Mouse (Mus musculus) small intestine, adult 2 months (tissue): ENCODE data around the gene Ankrd33. TPM values are rescaled to one million over a fixed set of nuclear protein-coding genes. Genes with fewer than 3 reads are reported as not detected.
A peak's percentile ranks its signal among the peaks of the same experiment; 100 is the strongest.

Experiments
- H3K27ac ChIP-seq: fragments of 200-500 bp; 2 replicates; pipeline ENCODE4 v1.5.1; 2012; ENCODE audit warnings: low read depth, low read length, control low read depth, inconsistent platforms; ENCODE audit not compliant: insufficient read depth
- H3K27me3 ChIP-seq: fragments of 200-500 bp; 2 replicates; pipeline ENCODE4 v1.6.1; 2012; ENCODE audit warnings: mild to moderate bottlenecking, moderate library complexity, low read length, inconsistent platforms; ENCODE audit not compliant: control insufficient read depth, insufficient read depth
- H3K36me3 ChIP-seq: fragments of 200-500 bp; 2 replicates; pipeline ENCODE4 v1.6.1; 2012; ENCODE audit warnings: mild to moderate bottlenecking, low read length, control low read depth, inconsistent platforms; ENCODE audit not compliant: control insufficient read depth, insufficient read depth
- H3K4me1 ChIP-seq: fragments of 200-500 bp; 2 replicates; pipeline ENCODE4 v1.6.1; 2012; ENCODE audit warnings: low read length, inconsistent platforms, mixed read lengths; ENCODE audit not compliant: control insufficient read depth, insufficient read depth, insufficient read length
- H3K4me3 ChIP-seq: fragments of 200-500 bp; 2 replicates; pipeline ENCODE4 v1.5.1; 2012; ENCODE audit warnings: low read depth, mild to moderate bottlenecking, control low read depth, inconsistent platforms, low read length, moderate library complexity
- CTCF ChIP-seq: fragments of 200-500 bp; IDR thresholded peaks from 2 replicates; pipeline ENCODE4 v1.5.1; 2012; ENCODE audit warnings: low read depth, mild to moderate bottlenecking, control low read depth, inconsistent platforms, low read length, moderate library complexity, mixed read lengths; ENCODE audit not compliant: insufficient replicate concordance, insufficient read length; ENCODE audit errors: extremely low read depth
- POLR2A ChIP-seq: fragments of 200-500 bp; IDR thresholded peaks from 2 replicates; pipeline ENCODE4 v1.6.1; 2012; ENCODE audit warnings: low read depth, mild to moderate bottlenecking, control low read depth, inconsistent platforms, low read length, moderate library complexity
- WGBS: fragments of 180-500 bp; shearing (Covaris S2); methylation state at CpG from one replicate; pipeline ENCODE4 v1.1.7; 2018; 5-methylcytosine and 5-hydroxymethylcytosine counted together
- polyA plus RNA-seq: library from polyadenylated mRNA; depleted of rRNA; stranded (reverse); fragments of >200 nt; gene quantifications from 2 replicates; pipeline ENCODE4 v1.2.3, GENCODE M21; 2012

Ankrd33 gene
- polyA plus RNA-seq, 1 experiment: not detected

DNA sequence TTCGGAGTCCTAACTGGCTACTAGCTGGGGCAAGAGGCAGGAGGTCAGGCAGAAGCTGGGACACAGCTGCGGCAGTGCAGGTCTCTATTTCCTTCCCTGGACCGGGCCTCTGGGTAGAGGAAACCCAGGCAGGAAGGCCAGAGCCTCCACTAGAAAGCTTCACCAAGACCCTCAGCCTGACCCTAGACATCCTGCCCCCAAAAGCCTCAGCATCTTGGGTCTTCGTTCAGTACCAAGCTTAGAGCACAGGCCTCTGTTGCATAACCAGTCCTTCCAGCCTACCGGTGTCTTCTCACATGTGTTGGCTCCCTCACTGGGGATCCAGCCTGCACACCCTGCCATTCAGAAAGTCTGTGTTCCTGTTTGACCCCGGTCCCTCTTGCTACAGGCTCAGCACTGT, 17.2 kb downstream of the Ankrd33 start:
- Histone ChIP-seq H3K27ac (peak overlapping the region; percentile 81), H3K36me3 (peaks cover 3% of the 10 kb centered on the region; the same call in 1 of the 2 replicates), H3K4me1 (peaks cover 5% of the 10 kb centered on the region), H3K4me3 (no peak overlapping the region), H3K27me3 (peaks cover 18% of the 10 kb centered on the region)
- TF ChIP-seq POLR2A (no peak), CTCF (no peak)
- WGBS: 63% methylated on average over 6 of the region's 6 CpGs

DNA sequence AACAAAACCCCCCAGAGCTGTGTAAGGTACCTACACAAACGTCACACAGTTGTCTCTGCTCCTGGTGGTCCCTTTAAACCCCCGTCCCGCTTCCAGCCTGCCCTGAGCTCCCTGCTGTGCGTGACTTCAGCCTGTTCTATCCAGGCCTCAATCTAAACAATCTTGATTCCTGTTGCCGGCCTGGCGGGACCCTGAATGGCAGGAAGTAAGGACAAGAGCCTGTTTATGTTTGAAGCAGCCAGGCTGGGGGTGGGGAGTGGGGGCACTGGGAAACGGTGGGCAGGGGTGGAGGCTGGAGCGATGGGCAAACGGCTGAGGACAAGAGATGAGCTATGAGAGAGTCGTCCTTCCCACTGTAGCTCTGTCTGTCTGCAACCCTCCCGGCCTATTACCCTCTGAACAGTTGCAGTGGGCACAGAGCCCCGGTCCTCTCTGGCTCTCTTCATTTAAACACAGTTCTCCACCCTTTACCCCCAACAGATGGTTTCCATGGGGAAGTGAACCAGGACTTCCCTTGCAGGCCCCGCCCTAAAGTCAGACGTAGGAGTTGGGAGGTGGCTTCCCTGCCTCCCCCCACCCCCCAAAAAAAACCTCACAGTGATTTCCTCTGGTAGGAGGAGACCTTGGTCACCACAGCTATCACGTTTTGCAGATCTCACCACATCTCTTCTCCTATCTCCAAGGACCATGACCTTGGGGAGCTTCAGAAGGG, 18.6 kb downstream of the Ankrd33 start:
- TF ChIP-seq POLR2A (0 out of 2 replicates have a peak, but pooled peaks have one; percentile 18), CTCF (no peak)
- H3K36me3 ChIP-seq: peaks cover 3% of the 10 kb centered on the region; the same call in 1 of the 2 replicates
- peak overlapping the region; percentile 61 for H3K4me3 ChIP-seq
- H3K27ac ChIP-seq: peak overlapping the region; percentile 81
- WGBS: 46% methylated on average over 15 of the region's 15 CpGs
- H3K4me1 ChIP-seq: peaks cover 3% of the 10 kb centered on the region
- peaks cover 10% of the 10 kb centered on the region; the same call in 1 of the 2 replicates for H3K27me3 ChIP-seq

DNA sequence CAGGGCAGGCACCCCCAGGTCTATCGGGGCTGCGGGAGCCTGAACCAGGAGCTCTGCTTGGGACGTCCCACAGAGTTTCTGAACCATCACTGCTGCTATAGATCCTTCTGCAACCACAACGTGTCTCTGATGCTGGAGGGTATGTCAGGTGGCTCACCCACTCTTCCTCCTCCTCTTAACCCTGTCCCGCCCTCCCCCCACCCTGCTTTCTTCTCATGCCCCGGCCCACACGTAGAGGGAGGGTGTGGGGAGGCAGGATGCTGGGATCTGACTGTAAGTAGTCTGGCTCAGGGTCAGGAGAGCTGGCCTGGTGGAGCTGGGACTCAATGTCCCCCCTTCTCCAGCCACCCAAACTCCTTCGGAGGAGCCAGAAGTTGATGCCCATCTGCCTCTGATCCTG, 19.9 kb downstream of the Ankrd33 start:
- H3K27me3 ChIP-seq: 0 out of 2 replicates have a peak, but pooled peaks cover 2% of the 10 kb centered on the region
- peaks cover 14% of the 10 kb centered on the region for H3K4me1 ChIP-seq
- WGBS: 53% methylated on average over 8 of the region's 8 CpGs
- peak overlapping the region; percentile 54 for H3K4me3 ChIP-seq
- no peak for TF ChIP-seq POLR2A
- TF ChIP-seq CTCF: no peak
- peak overlapping the region; percentile 57; the same call in 1 of the 2 replicates for H3K27ac ChIP-seq
- H3K36me3 ChIP-seq: peaks cover 3% of the 10 kb centered on the region; the same call in 1 of the 2 replicates

DNA sequence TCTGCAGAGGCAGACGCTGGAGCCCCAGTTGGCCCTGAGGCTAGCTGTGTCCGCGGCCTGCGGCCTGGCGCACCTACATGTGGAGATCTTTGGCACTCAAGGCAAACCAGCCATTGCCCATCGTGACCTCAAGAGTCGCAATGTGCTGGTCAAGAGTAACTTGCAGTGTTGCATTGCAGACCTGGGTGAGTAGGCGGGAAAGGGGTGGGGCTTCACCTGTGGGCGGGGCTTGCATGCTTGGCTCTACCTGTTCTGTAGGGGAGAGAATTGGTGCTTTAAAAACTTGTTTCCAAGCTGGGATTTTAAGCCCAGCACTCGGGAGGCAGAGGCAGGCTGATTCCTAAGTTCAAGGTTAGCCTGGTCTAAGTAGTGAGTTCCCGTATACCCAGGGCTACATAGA, 21.9 kb downstream of the Ankrd33 start:
- Histone ChIP-seq H3K27ac (no peak overlapping the region), H3K27me3 (no peaks in the 10 kb centered on the region), H3K36me3 (peaks cover 3% of the 10 kb centered on the region; the same call in 1 of the 2 replicates), H3K4me1 (peaks cover 18% of the 10 kb centered on the region), H3K4me3 (no peak overlapping the region)
- WGBS: 83% methylated on average over 11 of the region's 11 CpGs
- TF ChIP-seq POLR2A (no peak), CTCF (no peak)

DNA sequence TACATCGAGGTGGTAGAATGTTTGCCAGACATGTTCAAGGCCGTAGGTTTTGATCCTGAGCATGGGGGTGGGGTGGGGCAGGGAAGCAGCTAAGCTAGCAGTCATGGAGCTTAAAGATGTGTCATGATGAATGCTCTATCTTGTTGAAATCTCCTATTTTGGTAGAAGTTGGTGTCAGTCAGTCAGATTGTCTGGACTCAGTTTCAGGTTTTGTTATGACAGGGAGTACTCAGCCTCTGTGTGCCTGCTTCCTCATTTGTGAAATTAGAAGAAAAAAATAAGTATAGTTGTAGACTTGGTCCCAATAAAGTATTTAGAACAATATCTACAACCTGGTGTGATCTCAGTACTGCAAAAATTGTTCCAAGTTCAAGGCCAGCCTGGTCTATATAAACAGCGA, 23.1 kb downstream of the Ankrd33 start:
- H3K36me3 ChIP-seq: peaks cover 3% of the 10 kb centered on the region; the same call in 1 of the 2 replicates
- no peak overlapping the region for H3K27ac ChIP-seq
- 51% methylated on average over 3 of the region's 3 CpGs for WGBS
- H3K4me1 ChIP-seq: peaks cover 28% of the 10 kb centered on the region
- H3K4me3 ChIP-seq: no peak overlapping the region
- no peaks in the 10 kb centered on the region for H3K27me3 ChIP-seq
- TF ChIP-seq POLR2A (no peak), CTCF (no peak)

DNA sequence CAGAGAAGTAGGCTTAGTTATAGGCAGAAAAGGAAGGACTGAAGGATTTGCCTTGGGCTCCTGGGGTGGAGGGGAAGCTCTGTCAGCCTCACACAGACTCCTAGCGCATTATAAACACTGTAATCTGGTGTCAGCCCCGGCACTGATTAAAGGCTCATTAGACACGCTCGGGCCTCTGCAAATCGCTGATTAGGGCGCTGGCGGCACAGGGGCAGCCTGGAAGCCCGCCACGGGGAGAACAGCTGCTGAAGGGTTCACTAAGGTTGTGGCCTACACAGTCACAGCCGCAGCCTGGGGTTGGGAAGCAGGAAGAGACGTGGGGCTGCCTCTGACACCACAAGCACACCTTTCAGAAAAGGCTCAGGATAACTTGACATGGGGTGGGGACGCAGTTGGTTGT, 24.3 kb downstream of the Ankrd33 start:
- Histone ChIP-seq H3K36me3 (peaks cover 3% of the 10 kb centered on the region; the same call in 1 of the 2 replicates), H3K4me1 (peaks cover 36% of the 10 kb centered on the region), H3K4me3 (no peak overlapping the region), H3K27me3 (no peaks in the 10 kb centered on the region), H3K27ac (peak overlapping the region; percentile 27)
- TF ChIP-seq POLR2A (no peak), CTCF (no peak)
- WGBS: 18% methylated on average over 12 of the region's 12 CpGs

DNA sequence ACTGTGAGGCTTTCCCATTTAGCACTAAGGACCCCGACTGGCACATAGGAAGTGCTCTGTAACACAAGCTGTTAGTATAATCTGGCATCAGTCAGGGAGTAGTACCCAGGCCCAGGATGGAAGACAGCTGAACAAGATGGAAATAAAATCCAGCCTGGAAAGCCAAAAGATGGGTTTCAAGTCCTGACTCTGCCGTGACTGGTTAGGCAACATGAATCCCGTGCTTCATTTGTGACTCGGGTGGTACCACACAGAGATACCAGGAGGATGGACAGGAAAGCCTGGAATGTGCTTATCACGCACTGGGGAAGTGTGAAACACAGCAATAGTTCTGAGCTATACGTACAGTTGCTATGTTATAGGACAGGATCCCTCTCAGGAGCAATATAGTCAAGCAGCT, 25.0 kb downstream of the Ankrd33 start:
- TF ChIP-seq CTCF (no peak), POLR2A (no peak)
- Histone ChIP-seq H3K4me3 (no peak overlapping the region), H3K4me1 (peaks cover 36% of the 10 kb centered on the region), H3K36me3 (peaks cover 3% of the 10 kb centered on the region; the same call in 1 of the 2 replicates), H3K27me3 (no peaks in the 10 kb centered on the region), H3K27ac (peak overlapping the region; percentile 27)
- 25% methylated on average over 6 of the region's 6 CpGs for WGBS
